Mouse (Mus musculus) CH12.LX (cell line): ENCODE measurements around the gene Zfp219. TPM values are rescaled to one million over a fixed set of nuclear protein-coding genes. Genes with fewer than 3 reads are reported as not detected.

ENCODE experiments used
- DNase-seq: peaks from one replicate; pipeline ENCODE4 v3.0.0-alpha.2; 2013; ENCODE audit errors: extremely low read depth
- H3K27ac ChIP-seq: 2 replicates; pipeline ENCODE4 v1.5.1; 2012; ENCODE audit warnings: low read depth, mild to moderate bottlenecking, control low read depth, moderate library complexity; ENCODE audit not compliant: insufficient read depth
- H3K27me3 ChIP-seq: replicated peaks from 2 replicates; pipeline ENCODE3; 2012; ENCODE audit warnings: inconsistent platforms
- H3K36me3 ChIP-seq, 2 experiments: replicated peaks in 1 of 2; 2 replicates each; pipeline versions ENCODE3 to v1.6.1; 2012; ENCODE audit warnings: inconsistent platforms in 1 of 2, low read length in 1 of 2, mild to moderate bottlenecking in 1 of 2, mixed read lengths in 1 of 2, moderate library complexity in 1 of 2; ENCODE audit not compliant: control insufficient read depth in 1 of 2, insufficient read depth in 1 of 2
- H3K4me1 ChIP-seq, 2 experiments: 2 replicates each; pipeline ENCODE4 v1.6.1; 2012; ENCODE audit warnings: inconsistent platforms in 1 of 2, moderate library complexity in 1 of 2; ENCODE audit not compliant: insufficient read depth in 2 of 2, control insufficient read depth in 1 of 2
- H3K4me2 ChIP-seq: 2 replicates; pipeline ENCODE4 v1.6.1; 2012; ENCODE audit warnings: low read depth, mild to moderate bottlenecking, control low read depth; ENCODE audit not compliant: poor library complexity, insufficient read depth, severe bottlenecking
- H3K4me3 ChIP-seq, 3 experiments: fragments of 150-350 bp in 1 of 3; sonication (generic) in 1 of 3; replicated peaks in 1 of 3; 2 replicates each; pipeline versions ENCODE3 to v1.5.1; 2011 to 2012; ENCODE audit warnings: low read depth in 2 of 3, low read length in 2 of 3, mild to moderate bottlenecking in 2 of 3, moderate library complexity in 2 of 3, control low read depth in 1 of 3, improper control_type of control experiment in 1 of 3, inconsistent platforms in 1 of 3, mixed read lengths in 1 of 3; ENCODE audit not compliant: poor library complexity in 1 of 3
- H3K79me2 ChIP-seq: replicated peaks from 2 replicates; pipeline ENCODE4 v1.6.1; 2012; ENCODE audit warnings: mild to moderate bottlenecking, moderate library complexity; ENCODE audit not compliant: control insufficient read depth, poor library complexity, insufficient read depth, severe bottlenecking; ENCODE audit errors: extremely low read depth
- H3K9ac ChIP-seq: 2 replicates; pipeline ENCODE4 v1.6.1; 2012; ENCODE audit warnings: low read depth, mild to moderate bottlenecking, control low read depth, moderate library complexity; ENCODE audit not compliant: insufficient read depth
- H3K9me3 ChIP-seq: replicated peaks from 2 replicates; pipeline ENCODE3; 2012; ENCODE audit warnings: low read length, inconsistent platforms, mixed read lengths
- CTCF ChIP-seq, 2 experiments: IDR thresholded peaks in 1 of 2; conservative IDR thresholded peaks in 1 of 2; 2 replicates each; pipeline ENCODE4 v1.5.1; 2011 to 2012; ENCODE audit warnings: low read depth in 2 of 2, low read length in 2 of 2, improper control_type of control experiment in 1 of 2, inconsistent platforms in 1 of 2, mild to moderate bottlenecking in 1 of 2, moderate library complexity in 1 of 2
- E2F4 ChIP-seq: IDR thresholded peaks from 2 replicates; pipeline ENCODE4 v1.6.1; 2011; ENCODE audit warnings: low read depth, low read length, improper control_type of control experiment; ENCODE audit not compliant: insufficient replicate concordance
- ELF1 ChIP-seq: IDR thresholded peaks from 2 replicates; pipeline ENCODE4 v1.6.1; 2014; ENCODE audit warnings: low read depth, mild to moderate bottlenecking, inconsistent platforms, low read length, improper control_type of control experiment
- GABPA ChIP-seq: IDR thresholded peaks from 2 replicates; pipeline ENCODE4 v1.6.1; 2012; ENCODE audit warnings: low read depth, low read length, improper control_type of control experiment, inconsistent platforms; ENCODE audit not compliant: insufficient replicate concordance
- HCFC1 ChIP-seq: IDR thresholded peaks from 2 replicates; pipeline ENCODE4 v1.6.1; 2012; ENCODE audit warnings: low read depth, mild to moderate bottlenecking, inconsistent platforms, low read length, improper control_type of control experiment
- IRF4 ChIP-seq: IDR thresholded peaks from 2 replicates; pipeline ENCODE4 v1.6.1; 2014; ENCODE audit warnings: low read depth, mild to moderate bottlenecking, inconsistent platforms, low read length, improper control_type of control experiment
- JUND ChIP-seq: conservative IDR thresholded peaks from 2 replicates; pipeline ENCODE4 v1.6.1; 2011; ENCODE audit warnings: low read depth, low read length, improper control_type of control experiment
- KAT2A ChIP-seq: IDR thresholded peaks from 2 replicates; pipeline ENCODE4 v1.6.1; 2012; ENCODE audit warnings: low read length, improper control_type of control experiment, inconsistent platforms; ENCODE audit not compliant: insufficient replicate concordance
- MAFK ChIP-seq: IDR thresholded peaks from 2 replicates; pipeline ENCODE4 v1.6.1; 2011; ENCODE audit warnings: low read length, improper control_type of control experiment; ENCODE audit not compliant: insufficient replicate concordance
- MAZ ChIP-seq: IDR thresholded peaks from 2 replicates; pipeline ENCODE4 v1.6.1; 2012; ENCODE audit warnings: low read depth, mild to moderate bottlenecking, inconsistent platforms, low read length, improper control_type of control experiment, moderate library complexity
- MEF2A ChIP-seq: IDR thresholded peaks from 2 replicates; pipeline ENCODE4 v1.6.1; 2014; ENCODE audit warnings: low read depth, mild to moderate bottlenecking, inconsistent platforms, low read length, improper control_type of control experiment, borderline replicate concordance
- TBP ChIP-seq: conservative IDR thresholded peaks from 2 replicates; pipeline ENCODE4 v1.6.1; 2011; ENCODE audit warnings: low read depth, low read length, improper control_type of control experiment
- TCF12 ChIP-seq: IDR thresholded peaks from 2 replicates; pipeline ENCODE4 v1.6.1; 2014; ENCODE audit warnings: low read depth, mild to moderate bottlenecking, inconsistent platforms, low read length, improper control_type of control experiment
- UBTF ChIP-seq: IDR thresholded peaks from 2 replicates; pipeline ENCODE4 v1.6.1; 2012; ENCODE audit warnings: low read depth, mild to moderate bottlenecking, inconsistent platforms, low read length, improper control_type of control experiment, moderate library complexity
- USF1 ChIP-seq: IDR thresholded peaks from 2 replicates; pipeline ENCODE4 v1.6.1; 2014; ENCODE audit warnings: low read depth, mild to moderate bottlenecking, inconsistent platforms, low read length, improper control_type of control experiment
- dilution Hi-C: fragments of 300-500 bp; cut with MboI; formaldehyde crosslinking; loops from 2 replicates; pipeline ENCODE4 v1.14.3; 2020; ENCODE audit warnings: low sequenced_read_pairs; ENCODE audit not compliant: extremely low pct_unique_long_range_greater_than_20kb, extremely low pct_ligation_motif_present
- in situ Hi-C: fragments of 300-500 bp; cut with MboI; formaldehyde crosslinking; loops from 3 replicates; pipeline ENCODE4 v1.14.3; 2019; ENCODE audit warnings: low sequenced_read_pairs, low pct_ligation_motif_present, low pct_unique_long_range_greater_than_20kb, mixed read lengths
- polyA plus RNA-seq: library from polyadenylated mRNA; unstranded; fragments of >175 nt; gene quantifications from 2 replicates; pipeline ENCODE4 v1.2.1, GENCODE M21; 2012; ENCODE audit warnings: low read depth; ENCODE audit not compliant: insufficient read length
- total RNA-seq, 2 experiments: library from RNA; depleted of rRNA; stranded (reverse); fragments of 300-350 nt in 1 of 2; fragments of >200 nt in 1 of 2; gene quantifications; 2 replicates each; pipeline ENCODE4 v1.2.3; 2012 to 2014

Gene Zfp219
- total and polyA plus RNA-seq, 3 experiments, result 15.8 to 20.8 (median 20.0) TPM

DNA sequence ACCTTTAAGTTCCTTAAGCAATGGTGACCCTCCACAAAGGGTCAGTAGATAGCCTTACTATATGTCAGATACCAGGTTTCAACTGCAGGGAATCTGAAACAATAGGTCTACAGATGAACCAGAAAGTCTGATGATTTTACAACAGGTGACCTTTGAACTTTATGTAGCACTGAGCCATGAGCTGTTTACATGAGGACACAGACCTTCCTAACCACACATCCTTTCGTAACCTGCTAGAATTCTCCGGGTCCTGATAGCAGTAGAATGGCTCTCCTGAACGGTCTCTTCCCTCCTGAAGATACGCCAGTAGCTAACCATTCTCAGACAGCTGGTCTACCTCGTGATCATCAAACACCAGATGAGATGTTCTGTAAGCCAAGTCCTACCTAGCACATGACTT, 18.8 kb upstream of the Zfp219 start:
- dilution Hi-C loops, result no loop called here
- no peaks in the 10 kb centered on the region for H3K9me3 ChIP-seq
- peaks cover 4% of the 10 kb centered on the region for H3K27me3 ChIP-seq
- no peaks in the 10 kb centered on the region for H3K36me3 ChIP-seq
- H3K79me2 ChIP-seq, result no peaks in the 10 kb centered on the region
- no peak overlapping the region for H3K9ac ChIP-seq
- H3K4me3 ChIP-seq, result no peak overlapping the region
- H3K4me2 ChIP-seq, result no peak overlapping the region
- no peak for DNase-seq
- no peak for TF ChIP-seq MAZ
- TF ChIP-seq UBTF, result no peak
- TF ChIP-seq MAFK, result no peak
- no peak for TF ChIP-seq ELF1
- TF ChIP-seq E2F4, result no peak
- no peak for TF ChIP-seq TBP
- no peak overlapping the region for H3K27ac ChIP-seq
- in situ Hi-C loops, result no loop called here
- peaks cover 0 to 4% of the 10 kb centered on the region in 2 experiments; a peak in 1 of 4 replicates for H3K4me1 ChIP-seq

DNA sequence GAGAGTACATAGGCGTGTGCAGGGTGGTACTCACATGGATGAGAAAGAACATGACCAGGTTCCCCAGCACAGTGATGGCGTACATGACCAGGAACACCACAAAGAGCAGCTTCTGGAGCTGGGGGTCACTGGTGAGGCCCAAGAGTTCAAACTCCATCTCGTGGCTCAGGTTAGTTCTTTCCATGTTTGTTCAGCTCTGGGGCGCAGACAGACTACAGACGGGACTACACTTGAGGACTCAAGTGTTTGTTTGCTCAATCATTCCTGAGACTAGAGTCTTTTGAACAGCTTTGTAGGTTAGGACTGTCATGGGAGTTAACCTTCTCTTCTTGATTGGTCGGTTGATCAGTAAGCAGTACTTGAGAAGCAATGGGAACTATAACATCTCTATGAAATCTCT, 15.4 kb upstream of the Zfp219 start:
- no peak overlapping the region for H3K9ac ChIP-seq
- DNase-seq, result no peak
- H3K4me2 ChIP-seq, result no peak overlapping the region
- no peak overlapping the region for H3K27ac ChIP-seq
- TF ChIP-seq UBTF (no peak), MEF2A (no peak), TBP (no peak), MAZ (no peak), KAT2A (no peak), IRF4 (no peak), GABPA (no peak), MAFK (no peak), USF1 (no peak), TCF12 (no peak), CTCF (conservative IDR thresholded peaks at IDR 0.05 in 1 of 2, IDR thresholded peaks at IDR 0.05 in 1 of 2; ENCODE audit: low read depth in 2 of 2, low read length in 2 of 2) (no peak), ELF1 (no peak), JUND (no peak), HCFC1 (no peak)
- TF ChIP-seq, all 38 proteins: peak for 0
- H3K4me1 ChIP-seq, result no peaks in the 10 kb centered on the region
- peaks cover 3% of the 10 kb centered on the region for H3K27me3 ChIP-seq
- in situ Hi-C loops, result no loop called here
- H3K4me3 ChIP-seq, result no peak overlapping the region
- no peaks in the 10 kb centered on the region for H3K79me2 ChIP-seq
- dilution Hi-C loops, result no loop called here
- H3K9me3 ChIP-seq, result no peaks in the 10 kb centered on the region
- H3K36me3 ChIP-seq, result no peaks in the 10 kb centered on the region
